Mouse (Mus musculus) frontal cortex, postnatal 25 days (tissue): ENCODE data around the gene Gmcl1.

Experiments used
- DNase-seq, 2 experiments: peaks; one replicate each; pipeline ENCODE4 v3.0.0; 2022; ENCODE audit warnings: low spot score in 2 of 2

Gmcl1 gene

DNA sequence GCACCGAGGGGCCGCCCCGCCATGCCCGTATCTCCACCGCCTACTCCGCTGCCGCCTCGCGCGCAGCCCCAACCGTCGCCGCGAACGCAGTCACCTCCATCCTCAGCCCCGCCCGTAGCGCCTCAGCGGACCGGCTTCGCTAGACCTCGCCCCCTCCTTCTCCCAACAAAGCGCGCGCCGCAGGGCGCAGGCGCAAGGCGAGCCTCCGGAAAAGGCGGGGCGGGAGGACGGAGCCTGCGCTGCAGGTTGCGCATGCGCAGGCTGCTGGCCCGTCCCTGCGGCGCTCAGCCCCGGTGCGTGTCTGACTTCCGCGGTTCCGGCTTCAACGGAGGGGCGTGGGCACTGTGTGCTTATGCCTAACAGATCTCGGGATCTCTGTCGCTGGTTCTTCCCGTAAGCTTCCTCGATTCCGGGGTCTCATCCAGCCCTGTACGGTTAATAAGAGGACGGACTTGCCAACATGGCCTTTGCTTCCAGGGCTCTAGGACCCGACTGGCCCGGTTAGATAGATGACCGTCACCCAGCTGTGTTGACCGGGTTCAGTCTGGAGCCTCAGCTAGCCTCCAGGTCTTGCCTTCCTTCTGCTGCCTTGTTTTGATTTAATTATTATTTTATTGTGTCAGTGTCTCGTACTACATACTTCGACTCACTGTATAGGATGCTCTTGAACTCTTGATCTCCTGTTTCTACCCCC lies at the start of gene Gmcl1:
Gene Gmcl1, minus strand, starts transcription at position 201 of the 694 bp plus-strand sequence.
- peak; percentile 74 to 84 for DNase-seq

DNA sequence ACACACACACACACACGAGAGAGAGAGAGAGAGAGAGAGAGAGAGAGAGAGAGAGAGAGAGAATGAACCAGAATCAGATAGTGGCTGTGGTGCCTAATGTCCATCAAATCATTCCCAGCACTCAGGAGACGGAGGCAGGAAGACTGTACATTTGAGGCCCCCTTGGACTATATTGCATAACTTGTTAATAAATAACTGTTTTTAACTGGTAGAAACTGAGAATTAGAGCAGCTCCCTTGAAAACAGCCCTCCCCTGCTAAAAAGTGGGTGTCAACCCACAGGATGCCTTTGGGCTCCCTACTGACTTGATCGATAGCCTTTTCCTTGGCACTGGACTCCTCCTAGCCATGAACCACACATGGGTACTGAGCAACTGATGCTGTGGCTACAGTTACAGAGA lies 49.2 kb upstream of the Gmcl1 start:
- no peak for DNase-seq

DNA sequence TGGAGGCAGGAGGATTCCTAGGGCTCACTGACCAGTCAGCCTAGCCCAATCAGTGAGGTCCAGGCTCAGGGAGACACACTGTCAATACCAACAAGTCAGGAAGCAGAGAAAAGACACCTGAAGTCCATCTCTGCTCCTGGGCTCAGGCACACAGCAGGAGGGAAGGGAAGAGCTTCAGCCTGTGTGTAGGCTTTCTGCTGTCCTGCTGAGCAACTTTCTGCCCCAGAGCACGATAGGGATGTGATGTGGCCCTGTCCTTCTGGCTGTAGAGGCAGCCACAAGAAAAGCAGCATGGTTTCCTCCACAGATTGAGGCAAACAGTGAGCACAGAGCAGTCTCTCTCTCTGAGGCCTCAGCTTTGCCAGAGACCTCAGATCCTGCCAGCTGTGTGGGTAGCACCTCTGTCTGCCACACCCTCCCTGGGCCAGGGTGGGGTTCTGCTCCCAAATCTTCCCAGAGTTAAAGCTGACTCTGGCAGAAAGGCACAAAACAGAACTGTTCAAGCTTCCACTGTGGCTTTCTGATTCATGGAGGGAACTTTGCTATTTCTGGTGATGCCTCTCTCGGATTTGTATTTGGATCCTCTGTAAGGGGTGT lies 48.3 kb upstream of the Gmcl1 start:
- DNase-seq = no peak

DNA sequence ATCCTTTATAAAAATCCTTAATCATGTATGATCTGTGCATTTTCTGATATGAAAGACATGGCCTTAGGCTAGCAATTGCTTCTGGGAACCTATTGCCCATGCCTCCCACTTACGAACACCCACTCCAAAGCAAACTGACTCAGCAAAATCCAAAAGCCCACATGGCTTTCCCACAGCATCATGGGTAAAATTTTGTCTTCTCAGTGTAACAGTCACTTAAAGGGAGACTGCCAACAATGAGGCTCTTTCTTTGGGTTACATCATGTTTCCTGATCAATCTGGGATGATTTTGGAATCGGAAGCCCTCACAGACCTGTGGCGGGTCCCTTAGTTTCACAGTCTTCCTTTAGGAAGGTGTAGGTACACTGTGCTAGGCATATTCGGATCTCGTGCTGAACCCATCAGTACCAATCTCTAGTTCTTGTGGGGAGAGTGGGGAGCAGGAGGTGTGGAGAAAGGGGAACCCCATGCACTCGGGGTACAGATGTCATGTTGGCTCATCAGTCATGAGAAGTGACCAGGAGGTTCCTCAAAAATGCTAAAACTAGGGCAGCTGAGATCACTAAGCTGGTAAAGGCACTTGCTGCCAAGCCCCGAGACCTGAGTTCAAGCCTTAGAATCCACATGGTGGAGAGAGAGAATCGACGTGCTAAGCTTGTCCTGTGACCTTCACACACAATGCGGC lies 45.9 kb upstream of the Gmcl1 start:
- no peak for DNase-seq

DNA sequence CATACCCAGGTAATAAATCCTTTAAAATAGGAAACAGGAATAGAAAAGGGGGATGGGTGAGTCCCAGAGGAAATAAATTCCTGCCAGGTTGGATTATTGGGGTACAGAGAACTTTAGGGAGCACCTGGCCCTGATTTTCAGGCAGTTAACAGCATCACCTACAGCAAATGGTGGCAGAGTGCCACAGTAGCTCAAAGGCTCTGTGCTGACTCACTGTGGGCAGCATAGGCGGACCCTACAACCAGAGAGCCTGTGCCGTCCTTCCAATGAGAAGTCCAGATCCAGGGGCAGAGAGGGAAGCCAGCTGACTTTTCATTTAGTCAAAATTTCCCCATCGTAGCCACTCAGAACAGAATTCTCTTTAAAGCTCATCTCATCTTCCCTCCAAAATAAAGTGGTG lies 44.0 kb upstream of the Gmcl1 start:
- DNase-seq = no peak

DNA sequence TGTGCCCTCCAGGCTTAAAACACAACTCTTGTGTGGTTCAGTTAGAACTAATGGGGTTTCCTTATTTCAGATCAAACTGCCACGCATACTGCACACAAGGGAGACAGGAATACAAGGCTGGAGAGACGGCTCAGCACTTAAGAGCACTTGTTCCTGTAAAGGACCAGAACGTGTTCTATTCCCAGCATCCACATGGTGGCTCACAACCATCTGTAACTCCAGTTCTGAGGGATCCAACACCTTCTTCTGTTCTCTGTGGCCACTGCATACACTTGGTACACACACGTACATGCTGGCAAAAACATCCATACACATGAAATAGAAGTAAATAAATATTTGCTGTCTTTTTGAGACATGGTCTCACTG lies 43.5 kb upstream of the Gmcl1 start:
- no peak for DNase-seq

DNA sequence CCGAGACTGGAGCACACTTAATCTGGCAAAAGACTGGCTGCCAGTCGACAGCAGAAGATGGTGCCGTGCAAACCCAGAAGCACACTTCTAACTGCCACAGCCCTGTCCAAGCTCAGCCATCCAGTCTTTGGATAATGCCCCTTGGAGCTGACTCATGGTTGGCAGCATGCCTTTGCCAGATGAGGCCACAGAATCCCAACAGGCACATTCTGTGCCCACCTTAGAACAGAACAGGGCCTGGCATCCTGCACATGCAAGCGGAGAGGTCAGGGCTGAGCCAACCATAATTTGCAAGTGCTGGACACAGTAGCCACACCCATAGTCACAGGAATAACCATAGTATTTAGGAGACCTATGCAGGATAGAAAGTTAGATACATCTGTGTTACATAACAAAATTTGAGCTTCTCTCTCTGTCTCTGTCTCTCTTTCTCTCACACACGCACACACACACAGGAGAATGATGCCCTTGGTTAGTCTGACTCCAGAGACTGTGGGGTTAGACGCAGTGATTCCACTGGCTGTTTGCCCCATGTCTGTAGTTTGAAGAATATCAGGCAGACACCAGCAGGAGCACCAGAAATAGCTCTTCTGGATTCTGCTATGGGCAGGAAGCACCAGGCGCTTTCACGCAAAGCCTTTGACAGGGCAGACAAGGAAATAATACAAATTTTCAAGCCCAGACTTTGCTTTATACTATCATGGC lies 43.0 kb upstream of the Gmcl1 start:
- DNase-seq = no peak

DNA sequence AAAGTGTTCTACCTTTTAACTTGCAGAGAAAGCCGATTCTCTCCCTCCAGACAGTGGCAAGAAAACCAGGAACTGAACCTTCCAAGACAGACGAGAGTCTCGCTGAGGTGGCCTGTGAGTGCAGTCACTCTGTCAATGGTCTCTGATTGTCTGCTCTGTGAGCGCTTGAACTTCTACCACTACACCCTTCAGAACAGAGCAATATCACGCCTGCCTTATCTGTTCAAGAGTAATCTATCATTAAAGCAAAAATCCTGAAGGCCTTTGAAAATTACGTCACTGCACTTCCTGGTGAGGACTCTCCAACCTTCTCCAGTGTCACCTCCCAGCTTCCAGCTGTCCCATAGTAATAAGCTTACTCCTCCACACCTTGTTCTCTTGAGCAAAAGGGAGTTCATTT lies 41.8 kb upstream of the Gmcl1 start:
- DNase-seq = no peak

DNA sequence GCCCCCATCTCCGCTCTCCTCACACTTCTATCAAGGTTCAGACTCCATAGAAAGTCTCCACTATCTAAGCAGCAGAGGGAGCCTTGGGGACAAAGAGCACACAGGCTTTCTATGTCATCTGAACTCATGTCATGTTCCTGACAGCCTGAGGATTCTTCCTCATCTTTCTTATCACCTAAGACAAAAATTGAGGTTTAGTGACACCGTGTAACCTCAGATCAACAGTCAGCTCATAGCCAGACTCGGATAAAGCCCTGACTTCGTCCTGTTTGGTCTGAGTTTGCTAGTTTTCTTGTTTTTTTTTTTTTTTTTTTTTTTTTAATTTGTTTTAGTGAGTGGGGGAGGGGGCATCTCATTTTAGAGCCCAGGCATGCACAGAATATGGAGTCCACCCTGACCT lies 40.6 kb upstream of the Gmcl1 start:
- DNase-seq = no peak

DNA sequence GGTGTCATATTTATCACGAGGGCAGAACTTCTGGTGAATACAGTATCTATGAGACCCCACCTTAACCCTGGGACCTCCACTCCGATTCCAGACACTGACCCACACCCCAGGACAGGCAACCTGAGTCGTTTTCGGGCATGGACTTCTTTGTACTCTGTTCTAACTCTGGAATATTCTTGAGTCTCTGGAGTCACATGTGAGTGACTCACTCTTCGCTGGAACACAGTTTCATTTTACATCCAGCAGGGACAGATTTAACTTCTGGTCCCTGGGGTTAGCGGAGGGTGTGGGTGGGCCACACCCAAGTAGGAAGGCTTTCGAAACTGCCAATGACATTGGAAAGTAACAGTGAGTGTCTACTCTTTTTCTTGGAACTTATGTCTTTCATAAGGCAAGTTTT lies 39.4 kb upstream of the Gmcl1 start:
- no peak for DNase-seq

DNA sequence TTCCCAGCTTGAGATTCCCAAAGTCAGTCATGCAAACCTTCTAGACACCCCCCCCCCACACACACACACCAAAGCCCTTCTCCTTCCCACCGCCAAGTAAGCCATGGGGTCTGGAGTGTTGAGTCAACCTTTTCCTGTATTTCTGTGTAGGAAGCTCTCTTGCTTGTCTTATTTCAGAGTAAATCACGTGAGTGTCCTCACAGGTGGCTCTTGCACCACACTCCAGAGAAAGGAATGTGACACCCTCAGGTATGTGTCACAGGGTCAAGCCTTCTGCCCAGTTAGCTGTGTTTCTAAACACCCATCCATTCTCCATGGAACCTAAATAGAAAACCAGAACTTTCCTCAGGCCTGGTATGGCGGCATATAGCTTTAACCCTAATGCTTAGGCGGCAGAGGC lies 35.8 kb upstream of the Gmcl1 start:
- DNase-seq = no peak

DNA sequence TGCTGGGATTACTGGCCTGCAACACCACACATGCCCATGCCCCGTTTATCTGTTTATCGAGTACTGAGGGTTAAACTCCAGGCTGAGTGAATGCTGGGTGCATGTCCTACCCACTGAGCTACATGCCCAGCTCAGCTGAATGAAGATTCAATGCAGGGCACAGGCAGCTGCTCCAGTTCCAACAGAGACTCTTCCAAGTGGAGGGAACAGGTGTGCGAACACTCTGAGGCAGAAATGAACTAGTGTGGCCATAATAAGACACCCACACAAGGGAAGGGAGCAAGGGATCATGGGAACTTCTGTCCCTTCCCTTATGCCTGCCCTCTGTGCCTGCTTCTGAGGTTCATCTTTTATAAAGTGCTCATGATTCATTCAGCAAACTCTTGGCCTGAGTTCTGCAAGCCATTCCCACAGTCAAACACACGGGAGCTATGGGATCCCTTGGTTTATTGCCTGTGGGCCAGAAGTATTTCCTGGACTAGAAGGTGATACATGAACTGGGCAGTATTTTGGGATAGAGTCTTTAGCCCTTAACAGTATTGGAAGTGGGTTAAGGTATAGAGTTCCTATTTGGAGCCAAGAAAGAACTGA lies 35.1 kb upstream of the Gmcl1 start:
- DNase-seq = no peak

DNA sequence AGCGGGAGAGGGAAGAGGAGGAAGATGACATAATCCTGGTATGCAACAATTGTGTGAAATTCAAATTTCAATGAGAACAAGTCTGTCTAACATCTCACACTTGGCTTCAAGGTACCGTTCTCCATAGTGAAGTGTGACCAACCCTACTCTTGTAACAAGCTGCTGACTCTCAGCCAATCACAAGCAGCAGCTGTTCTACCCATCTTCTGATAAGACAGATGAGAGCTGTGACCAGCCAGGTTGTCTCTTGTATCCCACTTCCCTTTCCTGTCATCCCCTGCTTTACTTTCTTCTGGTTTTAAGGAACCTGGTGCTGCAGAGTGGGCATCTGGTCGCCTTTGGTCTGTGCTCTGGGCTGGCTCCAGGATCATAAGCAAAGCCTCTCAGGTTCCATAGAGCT lies 34.3 kb upstream of the Gmcl1 start:
- no peak for DNase-seq

DNA sequence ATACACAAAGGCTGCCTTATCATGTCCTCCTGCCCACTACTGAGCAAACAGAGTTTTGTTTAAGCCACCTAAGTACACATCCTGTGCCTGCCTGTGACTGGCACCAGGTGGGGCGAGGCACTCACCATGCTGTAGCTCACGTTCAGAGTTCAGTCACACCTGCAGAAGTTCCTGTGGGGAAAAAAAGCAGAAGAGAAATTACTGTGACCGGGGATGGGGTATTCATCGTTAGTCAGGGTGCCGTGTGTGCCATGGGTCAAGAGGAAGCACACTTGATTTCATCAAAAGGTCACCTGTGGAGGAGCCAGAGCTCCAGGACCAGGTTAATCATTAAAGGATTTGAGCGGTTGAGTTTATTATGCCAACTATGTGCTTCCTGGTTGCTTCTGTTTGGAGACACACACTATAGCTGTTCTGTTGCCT lies 32.5 kb upstream of the Gmcl1 start:
- DNase-seq = no peak

DNA sequence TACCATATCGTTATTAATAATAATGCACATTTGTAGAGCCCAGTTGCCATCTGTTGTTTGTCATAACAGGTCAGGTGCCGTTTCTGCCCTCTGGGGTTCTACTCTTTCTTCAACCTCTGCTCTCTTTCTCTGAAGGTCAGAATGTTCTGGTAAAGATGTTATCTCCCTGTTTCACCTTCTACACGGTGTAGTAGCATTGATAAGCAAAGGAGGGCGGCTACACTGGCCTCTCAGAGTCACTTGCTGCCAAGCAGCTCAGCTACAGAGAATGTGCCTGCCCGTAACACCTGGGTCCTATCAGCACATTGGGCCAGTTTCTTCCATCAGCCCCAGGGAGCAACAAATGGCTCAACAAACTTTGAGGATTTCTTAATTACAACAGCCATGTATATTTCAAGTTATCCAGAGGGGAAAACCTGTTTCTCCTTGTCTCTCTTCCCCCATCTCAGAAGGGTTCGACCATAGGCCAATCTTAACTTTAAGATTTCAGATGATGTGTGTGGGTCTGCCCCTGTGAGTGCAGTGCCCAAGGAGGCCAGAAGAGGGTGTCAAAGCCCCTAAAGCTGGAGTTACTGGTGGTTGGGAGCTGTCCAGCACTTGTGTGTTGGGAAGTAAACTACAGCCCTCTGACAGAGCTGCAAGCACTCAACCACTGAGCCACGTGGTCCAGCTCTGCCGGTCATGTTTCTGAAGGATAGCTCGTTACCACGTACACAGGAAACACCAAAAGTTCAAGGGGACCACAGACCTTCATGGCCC lies 21.1 kb upstream of the Gmcl1 start:
- DNase-seq = no peak

DNA sequence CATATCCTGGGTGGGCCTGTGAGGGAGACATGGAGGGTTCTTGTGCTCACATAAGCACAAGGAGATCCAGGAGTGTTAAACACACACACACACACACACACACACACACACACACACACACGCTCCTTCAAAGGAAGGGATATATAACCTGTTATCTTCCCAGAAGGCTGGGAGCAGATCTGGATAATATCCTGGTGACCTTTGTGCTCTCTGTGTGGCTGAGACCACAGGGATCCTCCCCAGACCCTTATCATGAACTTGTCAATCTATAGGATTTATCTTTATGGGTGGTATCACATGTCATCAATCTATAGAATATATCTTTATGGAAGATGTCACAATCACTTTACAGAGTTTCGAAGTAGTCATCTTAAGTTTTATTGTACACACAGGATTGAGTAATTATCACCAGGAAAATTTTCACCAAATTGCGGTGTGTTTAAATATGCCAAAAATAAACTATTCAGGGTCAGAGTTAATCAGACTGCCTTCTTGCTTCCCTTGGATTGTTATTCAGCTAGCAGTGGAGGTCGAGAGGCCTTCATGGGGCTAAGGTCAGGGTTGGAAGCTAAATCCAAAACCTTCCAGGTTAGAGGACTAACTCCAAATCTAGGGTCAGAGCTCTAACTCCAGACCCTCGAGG lies 19.8 kb upstream of the Gmcl1 start:
- no peak for DNase-seq

DNA sequence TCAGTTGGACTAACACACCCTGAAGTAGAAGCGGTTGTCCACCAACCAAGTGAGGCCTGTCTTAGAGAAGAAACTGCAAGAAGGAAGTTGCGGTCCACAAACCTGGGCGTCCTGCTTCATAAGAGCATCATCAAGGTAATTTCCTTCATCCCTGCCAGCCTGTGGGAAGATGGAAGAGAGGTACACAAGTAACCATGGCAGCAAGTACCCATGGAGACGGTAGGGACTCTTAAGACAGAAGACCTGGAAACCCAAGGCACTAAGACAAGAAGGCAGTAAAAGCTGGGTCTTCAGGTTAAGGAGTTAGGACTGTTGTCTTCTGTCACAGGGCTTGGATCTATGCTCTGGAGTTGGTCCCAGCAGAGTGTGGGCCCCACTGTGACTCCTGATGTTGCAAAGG lies 17.8 kb upstream of the Gmcl1 start:
- DNase-seq = no peak

DNA sequence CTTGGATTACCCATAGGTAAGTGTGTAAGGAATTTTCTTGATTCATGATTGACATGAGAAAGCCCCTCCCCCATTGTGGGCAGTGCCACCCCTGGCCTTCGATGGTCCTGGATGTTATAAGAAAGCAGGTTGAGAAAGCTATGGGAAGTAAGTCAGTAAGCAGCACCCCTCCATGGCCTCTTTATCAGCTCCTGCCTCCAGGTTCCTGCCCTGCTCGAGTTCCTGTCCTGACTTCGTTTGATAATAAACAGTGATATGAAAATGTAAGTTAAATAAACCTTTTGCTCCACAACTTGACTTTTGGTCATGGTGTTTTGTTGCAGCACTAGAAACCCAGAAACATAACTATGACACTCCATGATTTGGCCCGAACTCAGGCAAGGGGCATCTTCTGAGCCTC lies 16.6 kb upstream of the Gmcl1 start:
- DNase-seq = no peak

DNA sequence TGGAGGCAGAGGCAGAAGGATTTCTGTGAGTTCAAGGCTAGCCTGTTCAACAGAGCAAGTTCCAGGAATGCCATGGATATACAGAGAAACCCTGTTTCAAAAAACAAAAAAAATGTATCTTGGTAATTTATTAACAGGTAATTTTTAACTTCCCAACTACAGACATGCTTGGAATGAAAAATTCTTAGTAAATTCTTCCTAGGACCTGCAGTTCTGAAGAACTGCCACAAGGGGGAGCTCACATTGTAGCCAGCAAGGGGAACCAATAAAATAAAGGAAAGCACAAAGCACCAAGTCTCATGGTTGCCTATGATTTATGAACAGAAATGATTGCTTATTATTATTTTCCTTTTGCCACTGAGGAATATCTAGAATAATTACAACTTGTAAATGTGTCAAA lies 14.0 kb upstream of the Gmcl1 start:
- peak in 1 of 2 experiments; percentile 43 for DNase-seq

DNA sequence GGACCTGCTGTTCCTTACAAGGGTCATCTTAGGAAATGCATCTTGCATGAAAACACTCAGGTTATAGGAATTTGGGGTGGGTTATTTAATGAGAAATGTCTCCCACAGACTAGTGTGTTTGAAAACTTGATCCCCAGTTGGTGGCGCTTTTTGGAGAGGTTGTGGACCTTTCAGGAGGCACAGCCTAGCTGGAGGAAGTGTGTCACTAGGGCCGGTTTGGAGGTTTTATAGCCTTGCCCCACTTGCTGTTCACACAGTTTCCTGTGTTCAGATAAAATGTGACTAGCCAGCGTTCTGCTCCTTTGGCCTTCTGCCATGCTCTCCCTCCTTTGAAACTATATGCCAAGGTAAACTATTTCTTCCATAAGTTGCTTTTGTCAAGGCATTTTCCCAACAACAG lies 7.5 kb upstream of the Gmcl1 start:
- DNase-seq = no peak

DNA sequence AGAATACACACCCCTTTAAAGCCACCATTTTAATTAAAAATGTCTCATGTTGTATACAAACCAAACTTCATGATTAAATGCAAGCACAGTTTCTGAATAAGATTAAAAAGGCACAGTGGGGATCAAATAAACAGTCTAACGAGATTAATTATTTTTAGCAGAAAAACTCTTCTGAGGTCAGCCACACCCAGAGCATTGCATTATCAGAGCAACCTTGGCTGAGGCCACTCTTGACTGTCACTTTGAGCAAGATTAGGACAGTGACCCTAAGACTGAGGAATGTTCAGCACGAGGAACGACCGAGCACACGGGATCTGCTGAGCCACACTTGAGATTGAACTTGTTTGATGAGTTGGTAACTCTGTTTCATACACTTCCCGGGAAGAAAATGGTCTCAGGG lies 3.6 kb upstream of the Gmcl1 start:
- no peak for DNase-seq
